Mouse (Mus musculus): ENCODE results near the gene Tgfbr3.

- TF ChIP-seq CTCF (IDR thresholded peaks at IDR 0.05; ENCODE audit: extremely low read depth, insufficient read length, insufficient replicate concordance, low read depth, low read length) (no peak), POLR2A (IDR thresholded peaks at IDR 0.05; ENCODE audit: low read depth, low read length) (no peak)
These were observed 229.9 kb downstream of the Tgfbr3 start for GRCm38 (mm10) chr5:107059514-107059913.

Data from small intestine, adult 2 months (tissue).